Mouse (Mus musculus) neutrophil, adult 83 days (primary cell): Measurements from ENCODE around the gene Gm2564. TPM values are rescaled to one million over a fixed set of nuclear protein-coding genes. Genes with fewer than 3 reads are reported as not detected.

ENCODE experiments used
- total RNA-seq, 2 experiments: library from RNA; stranded (reverse); gene quantifications; one replicate each; pipeline ENCODE4 v1.2.4; 2023

Gene Gm2564
- not detected for total RNA-seq

GRCm38 (mm10) chr4:42629419-42629818, at the start of gene Gm2564:
TSS of gene Gm2564 (plus strand) at chr4:42629719.

GRCm38 (mm10) chr4:42611895-42612294, 17.6 kb upstream of the Gm2564 start, which contains the start of gene Gm10591:
TSS of gene Gm10591 (plus strand) at chr4:42612195.

GRCm38 (mm10) chr4:42654951-42655350, 25.4 kb downstream of the Gm2564 start, which contains the start of gene Ccl27b:
TSS of gene Ccl27b (plus strand) at chr4:42655251.

GRCm38 (mm10) chr4:42661793-42662192, 32.3 kb downstream of the Gm2564 start, which contains the start of gene Il11ra2:
TSS of gene Il11ra2 (minus strand) at chr4:42661893.

Other genes with a start within 250 kb of the Gm2564 start
- not detected for gene Gm21586, start 190.3 kb upstream of the Gm2564 start, total RNA-seq
- gene Gm2163, start 163.0 kb upstream of the Gm2564 start, total RNA-seq = under 1 TPM in 1 of 2 experiments, not detected in 1; 0.24 TPM
- gene Fam205a2, start 101.5 kb upstream of the Gm2564 start, total RNA-seq = not detected
- gene Gm10591, start 17.5 kb upstream of the Gm2564 start, total RNA-seq = not detected
- not detected for gene Ccl27b, start 25.5 kb downstream of the Gm2564 start, total RNA-seq
- gene Il11ra2, start 32.2 kb downstream of the Gm2564 start, total RNA-seq = not detected
- not detected for gene 4930578G10Rik, start 105.8 kb downstream of the Gm2564 start, total RNA-seq
- not detected for gene Ccl19, start 126.9 kb downstream of the Gm2564 start, total RNA-seq
- gene Ccl21a, start 144.3 kb downstream of the Gm2564 start, total RNA-seq = not detected
- not detected for gene Fam205a1, start 224.2 kb downstream of the Gm2564 start, total RNA-seq
- gene Gm12394, start 227.1 kb downstream of the Gm2564 start, total RNA-seq = not detected
- not detected for gene Fam205c, start 244.5 kb downstream of the Gm2564 start, total RNA-seq